Mouse (Mus musculus): ENCODE data around the gene Tnfaip8l3.
"Not testable (repeated sequence)": the region's sequence is repeated elsewhere in the genome, so short reads cannot be mapped to it uniquely, and the experiment has no call there.

Gene Tnfaip8l3

GRCm38 (mm10) chr9:54068032-54068649, at the start of gene Tnfaip8l3:
Gene Tnfaip8l3, minus strand, starts transcription at chr9:54068388.
- DNase-seq (ENCODE audit: low read depth) = no peak

- DNase-seq (ENCODE audit: low read depth) = no peak
These were observed 44.5 kb upstream of the Tnfaip8l3 start for GRCm38 (mm10) chr9:54112726-54113125.

GRCm38 (mm10) chr9:54098636-54099035, 30.4 kb upstream of the Tnfaip8l3 start:
- DNase-seq (ENCODE audit: low read depth) = no peak

GRCm38 (mm10) chr9:54097091-54097490, 28.9 kb upstream of the Tnfaip8l3 start:
- no peak for DNase-seq (ENCODE audit: low read depth)

GRCm38 (mm10) chr9:54084245-54084644, 16.1 kb upstream of the Tnfaip8l3 start:
- DNase-seq (ENCODE audit: low read depth) = no peak

GRCm38 (mm10) chr9:54077740-54078139, 9.6 kb upstream of the Tnfaip8l3 start:
- DNase-seq (ENCODE audit: low read depth) = no peak

- DNase-seq (ENCODE audit: low read depth) = no peak
These were observed 6.7 kb upstream of the Tnfaip8l3 start for GRCm38 (mm10) chr9:54074901-54075300.

GRCm38 (mm10) chr9:54073688-54074087, 5.5 kb upstream of the Tnfaip8l3 start:
- no peak for DNase-seq (ENCODE audit: low read depth)

GRCm38 (mm10) chr9:54071474-54072095, 3.4 kb upstream of the Tnfaip8l3 start:
- DNase-seq (ENCODE audit: low read depth) = no peak

GRCm38 (mm10) chr9:54069204-54069603, 1.0 kb upstream of the Tnfaip8l3 start:
- DNase-seq (ENCODE audit: low read depth) = no peak

- DNase-seq (ENCODE audit: low read depth) = no peak
These were observed 589 bp upstream of the Tnfaip8l3 start for GRCm38 (mm10) chr9:54068777-54069176.

GRCm38 (mm10) chr9:54067642-54068031, 551 bp downstream of the Tnfaip8l3 start:
- no peak for DNase-seq (ENCODE audit: low read depth)

- DNase-seq (ENCODE audit: low read depth) = no peak
These were observed 3.4 kb downstream of the Tnfaip8l3 start for GRCm38 (mm10) chr9:54064836-54065235.

GRCm38 (mm10) chr9:54063655-54064054, 4.5 kb downstream of the Tnfaip8l3 start:
- DNase-seq (ENCODE audit: low read depth) = no peak

GRCm38 (mm10) chr9:54061666-54062065, 6.5 kb downstream of the Tnfaip8l3 start:
- no peak for DNase-seq (ENCODE audit: low read depth)

GRCm38 (mm10) chr9:54051298-54052068, 16.7 kb downstream of the Tnfaip8l3 start:
- no peak for DNase-seq (ENCODE audit: low read depth)

GRCm38 (mm10) chr9:54048978-54049377, 19.2 kb downstream of the Tnfaip8l3 start:
- DNase-seq (ENCODE audit: low read depth) = no peak

GRCm38 (mm10) chr9:54043067-54043466, 25.1 kb downstream of the Tnfaip8l3 start:
- DNase-seq (ENCODE audit: low read depth) = no peak

GRCm38 (mm10) chr9:54037717-54038116, 30.5 kb downstream of the Tnfaip8l3 start:
- DNase-seq (ENCODE audit: low read depth) = no peak

- DNase-seq (ENCODE audit: low read depth) = no peak
These were observed 33.5 kb downstream of the Tnfaip8l3 start for GRCm38 (mm10) chr9:54034691-54035090.

GRCm38 (mm10) chr9:54022795-54023194, 45.4 kb downstream of the Tnfaip8l3 start:
- no peak for DNase-seq (ENCODE audit: low read depth)

- no peak for DNase-seq (ENCODE audit: low read depth)
These were observed 73.7 kb downstream of the Tnfaip8l3 start for GRCm38 (mm10) chr9:53994528-53994927.

GRCm38 (mm10) chr9:53992567-53992966, 75.6 kb downstream of the Tnfaip8l3 start:
- not testable (repeated sequence) for DNase-seq (ENCODE audit: low read depth)

Measured in c-Kit-positive CD71-positive TER-119-negative erythroid progenitor cells, embryonic 14.5 days (primary cell).